23 mouse cellular contexts compared by ENCODE assay signal in the genomic region with DNA sequence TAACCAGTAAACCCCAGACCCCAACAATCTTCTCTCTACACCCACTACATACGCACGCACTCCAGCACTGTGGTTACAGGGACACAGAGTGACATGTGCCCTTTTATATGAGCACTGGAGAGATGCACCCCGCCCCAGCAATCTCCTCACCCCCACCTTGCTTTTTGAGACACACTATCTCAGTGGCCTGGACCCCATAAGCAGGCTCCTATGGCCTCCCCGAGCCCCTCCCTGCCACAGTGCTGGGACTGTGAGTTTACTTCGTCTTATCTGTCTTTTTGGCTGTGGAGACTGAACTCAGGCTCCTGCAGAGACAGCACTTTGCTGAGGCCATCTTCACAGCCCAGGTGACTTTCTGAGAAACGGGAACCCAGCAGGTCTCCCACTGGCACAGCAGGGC. TPM values are rescaled to one million over a fixed set of nuclear protein-coding genes. Genes with fewer than 3 reads are reported as not detected.
DNase-seq lines count a peak whose midpoint lies in the region; ATAC-seq and TF ChIP-seq lines count a peak whose summit lies in the region.
"Had no signal": no experiment of that assay in that cellular context is flagged by ENCODE, and none has a peak within 500 bp of the region (broad histone marks: within the 10 kb centered on the region; RNA-seq: fewer than 3 reads in every experiment).

No protein-coding gene starts in this region.

- 0 out of 2 replicates have a peak, but pooled peaks cover 7% of the 10 kb centered on the region for H3K36me3 ChIP-seq in midbrain, embryonic 10.5 days
- H3K36me3 ChIP-seq in midbrain, embryonic 13.5 days: no peaks in the 10 kb centered on the region
- H3K36me3 ChIP-seq in liver, embryonic 15.5 days (replicated peaks): no peaks in the 10 kb centered on the region
- no peaks in the 10 kb centered on the region for H3K36me3 ChIP-seq in hindbrain, postnatal 0 days (ENCODE audit: insufficient read depth, low read length)
- H3K36me3 ChIP-seq: G1E had no signal

- no peak for TF ChIP-seq CTCF in hindbrain, postnatal 0 days (IDR thresholded peaks at IDR 0.05; ENCODE audit: low read depth)

- H3K27me3 ChIP-seq in midbrain, embryonic 10.5 days (ENCODE audit: low read depth, poor library complexity, severe bottlenecking): no peaks in the 10 kb centered on the region
- 0 out of 2 replicates have a peak, but pooled peaks cover 3% of the 10 kb centered on the region for H3K27me3 ChIP-seq in midbrain, embryonic 13.5 days
- no peaks in the 10 kb centered on the region for H3K27me3 ChIP-seq in liver, embryonic 15.5 days
- H3K27me3 ChIP-seq in hindbrain, postnatal 0 days (ENCODE audit: insufficient read depth, low read length): no peaks in the 10 kb centered on the region
- H3K27me3 ChIP-seq: embryonic facial prominence, embryonic 15.5 days; heart, embryonic 15.5 days had no signal

- H3K4me1 ChIP-seq in midbrain, embryonic 10.5 days: peaks cover 39% of the 10 kb centered on the region
- H3K4me1 ChIP-seq in midbrain, embryonic 13.5 days (replicated peaks): peaks cover 26% of the 10 kb centered on the region
- peaks cover 15% of the 10 kb centered on the region for H3K4me1 ChIP-seq in liver, embryonic 15.5 days (replicated peaks)
- H3K4me1 ChIP-seq in hindbrain, postnatal 0 days (ENCODE audit: insufficient read depth, low read length): no peaks in the 10 kb centered on the region

- WGBS in midbrain, embryonic 10.5 days: 84% methylated on average over 6 of the region's 6 CpGs
- WGBS in midbrain, embryonic 13.5 days: 85% methylated on average over 6 of the region's 6 CpGs
- 25% methylated on average over 6 of the region's 6 CpGs for WGBS in liver, embryonic 15.5 days (ENCODE audit: insufficient replicate concordance)
- WGBS in hindbrain, postnatal 0 days: 82% methylated on average over 6 of the region's 6 CpGs

- H3K9ac ChIP-seq in midbrain, embryonic 13.5 days (replicated peaks): no peak overlapping the region
- H3K9ac ChIP-seq in liver, embryonic 15.5 days: no peak overlapping the region
- no peak overlapping the region for H3K9ac ChIP-seq in hindbrain, postnatal 0 days (replicated peaks; ENCODE audit: low read length)
- H3K9ac ChIP-seq: embryonic facial prominence, embryonic 15.5 days; heart, embryonic 15.5 days; hindbrain, embryonic 14.5 days had no signal

- no peak for ATAC-seq in midbrain, embryonic 13.5 days
- ATAC-seq in liver, embryonic 15.5 days (ENCODE audit: insufficient read depth): peak; percentile 71
- peak; percentile 57 for ATAC-seq in megakaryocyte-erythroid progenitor cell, adult 5-6 weeks (replicated peaks; ENCODE audit: low FRiP score, low TSS enrichment, poor library complexity, severe bottlenecking)
- no peak for ATAC-seq in hindbrain, postnatal 0 days
- ATAC-seq: CD4-positive, CD25-positive, alpha-beta regulatory T cell, adult 4 months; forebrain, embryonic 14.5 days had no signal

- H3K4me3 ChIP-seq in midbrain, embryonic 10.5 days: no peak overlapping the region
- no peak overlapping the region for H3K4me3 ChIP-seq in midbrain, embryonic 13.5 days (replicated peaks)
- no peak overlapping the region for H3K4me3 ChIP-seq in liver, embryonic 15.5 days (replicated peaks)
- H3K4me3 ChIP-seq in hindbrain, postnatal 0 days (ENCODE audit: low read length): no peak overlapping the region
- H3K4me3 ChIP-seq: embryonic facial prominence, embryonic 15.5 days; erythroblast, embryonic 14.5 days; forebrain, embryonic 10.5 days; heart, embryonic 15.5 days had no signal

- no peak overlapping the region for H3K4me2 ChIP-seq in midbrain, embryonic 13.5 days (replicated peaks)
- no peak overlapping the region for H3K4me2 ChIP-seq in liver, embryonic 15.5 days
- H3K4me2 ChIP-seq in hindbrain, postnatal 0 days (ENCODE audit: low read depth, low read length): no peak overlapping the region
- H3K4me2 ChIP-seq: embryonic facial prominence, embryonic 15.5 days; heart, embryonic 15.5 days; hindbrain, embryonic 14.5 days had no signal

- H3K9me3 ChIP-seq in midbrain, embryonic 10.5 days (replicated peaks): no peaks in the 10 kb centered on the region
- no peaks in the 10 kb centered on the region for H3K9me3 ChIP-seq in midbrain, embryonic 13.5 days
- no peaks in the 10 kb centered on the region for H3K9me3 ChIP-seq in liver, embryonic 15.5 days (replicated peaks)
- no peaks in the 10 kb centered on the region for H3K9me3 ChIP-seq in hindbrain, postnatal 0 days (ENCODE audit: low read length)
- H3K9me3 ChIP-seq: embryonic facial prominence, embryonic 15.5 days; forebrain, embryonic 10.5 days; heart, embryonic 15.5 days had no signal

- peak; percentile 30 for DNase-seq in cerebellum, adult 11-12 months
- no peak for DNase-seq in cerebellum, postnatal 4 days (ENCODE audit: low spot score in 2 of 2)
- no peak for DNase-seq in midbrain, embryonic 10.5 days (ENCODE audit: low spot score)
- DNase-seq in hindbrain, postnatal 0 days (ENCODE audit: low spot score): no peak
- DNase-seq in embryo, embryonic 9.5 days (ENCODE audit: extremely low spot score): no peak
- DNase-seq: adrenal gland, adult 8-10 months; B cell, adult 2 months; cerebellum, adult 18-20 months; cerebellum, postnatal 36 days; gastrocnemius, postnatal 36 days; heart, adult 11 months; heart, postnatal 14 days had no signal

- peak overlapping the region; percentile 46; the same call in 1 of the 2 replicates for H3K27ac ChIP-seq in midbrain, embryonic 10.5 days (replicated peaks)
- no peak overlapping the region for H3K27ac ChIP-seq in midbrain, embryonic 13.5 days
- H3K27ac ChIP-seq in liver, embryonic 15.5 days (replicated peaks): no peak overlapping the region
- no peak overlapping the region for H3K27ac ChIP-seq in hindbrain, postnatal 0 days
- H3K27ac ChIP-seq: embryonic facial prominence, embryonic 15.5 days; forebrain, embryonic 10.5 days; heart, embryonic 15.5 days; hindbrain, embryonic 14.5 days had no signal

RNA-seq across cellular contexts. Expression of a gene that starts 36.2 kb away (rescaled TPM):
- polyA plus RNA-seq in midbrain, embryonic 10.5 days (2016; fragmentation: Nextera tagmentation; extraction: Ambion mirVana): 62.7 and 68.3 TPM in 2 replicates
- 44.2 and 45.0 TPM in 2 replicates for polyA plus RNA-seq in midbrain, embryonic 13.5 days (2015; fragmentation: Nextera tagmentation; extraction: Ambion mirVana)
- 27.2 and 28.0 TPM in 2 replicates for polyA plus RNA-seq in liver, embryonic 15.5 days (2015; fragmentation: Nextera tagmentation; extraction: Ambion mirVana)
- 101 and 125 TPM in 2 replicates for total RNA-seq in megakaryocyte-erythroid progenitor cell, adult 5-6 weeks (2014; fragmentation: Nextera tagmentation)
- total RNA-seq in megakaryocyte-erythroid progenitor cell, adult 5-6 weeks (2017): 152 and 155 TPM in 2 replicates
- 52.0 and 61.9 TPM in 2 replicates for total RNA-seq in hindbrain, postnatal 0 days (2014; rRNA removed)
- polyA plus RNA-seq in hindbrain, postnatal 0 days (2015; fragmentation: Nextera tagmentation; extraction: Ambion mirVana): 81.1 and 81.8 TPM in 2 replicates
- total RNA-seq: G1E had no signal
- polyA plus RNA-seq: G1E had no signal

Comparison
In these comparisons a context has a peak if more than half of its experiments do, and no peak if none do; other contexts are left out.
1. ATAC-seq: peak in liver, embryonic 15.5 days (single experiment) and megakaryocyte-erythroid progenitor cell, adult 5-6 weeks (single experiment); none in midbrain, embryonic 13.5 days (single experiment) and hindbrain, postnatal 0 days (single experiment).